Mouse (Mus musculus) kidney, embryonic 15.5 days (tissue): Measurements from ENCODE around the gene Hba-a2. TPM values are rescaled to one million over a fixed set of nuclear protein-coding genes. Genes with fewer than 3 reads are reported as not detected.
"Not testable (repeated sequence)": the region's sequence is repeated elsewhere in the genome, so short reads cannot be mapped to it uniquely, and the experiment has no call there.

Experiments
- ATAC-seq: fragments of 200-750 bp; cut with Nextera tagmentation; replicated peaks from 2 replicates; pipeline ENCODE4 v1.8.0; 2017; ENCODE audit warnings: moderate TSS enrichment; ENCODE audit not compliant: low FRiP score
- H3K27ac ChIP-seq: fragments of 300-500 bp; sonication (generic); 2 replicates; pipeline ENCODE4 v1.5.1; 2015; ENCODE audit warnings: mild to moderate bottlenecking, inconsistent platforms
- H3K27me3 ChIP-seq: fragments of 300-500 bp; sonication (generic); 2 replicates; pipeline ENCODE4 v1.6.1; 2015; ENCODE audit warnings: inconsistent platforms
- H3K36me3 ChIP-seq: fragments of 300-500 bp; sonication (generic); 2 replicates; pipeline ENCODE4 v1.6.1; 2015; ENCODE audit warnings: inconsistent platforms
- H3K4me1 ChIP-seq: fragments of 300-500 bp; sonication (generic); 2 replicates; pipeline ENCODE4 v1.6.1; 2015; ENCODE audit warnings: inconsistent platforms
- H3K4me2 ChIP-seq: fragments of 300-500 bp; sonication (generic); 2 replicates; pipeline ENCODE4 v1.6.1; 2015; ENCODE audit warnings: moderate library complexity, mild to moderate bottlenecking, inconsistent platforms
- H3K4me3 ChIP-seq: fragments of 300-500 bp; sonication (generic); replicated peaks from 2 replicates; pipeline ENCODE4 v1.5.1; 2015; ENCODE audit warnings: mild to moderate bottlenecking, inconsistent platforms
- H3K9ac ChIP-seq: fragments of 300-500 bp; sonication (generic); 2 replicates; pipeline ENCODE4 v1.6.1; 2015; ENCODE audit warnings: mild to moderate bottlenecking, inconsistent platforms
- H3K9me3 ChIP-seq: fragments of 300-500 bp; sonication (generic); replicated peaks from 2 replicates; pipeline ENCODE4 v1.6.1; 2016; ENCODE audit warnings: inconsistent platforms
- WGBS: fragments of 180-500 bp; shearing (Covaris S2); methylation state at CpG from one replicate; pipeline ENCODE4 v1.1.7; 2015; ENCODE audit warnings: mixed read lengths; 5-methylcytosine and 5-hydroxymethylcytosine counted together
- polyA plus RNA-seq: library from polyadenylated mRNA; unstranded; fragments of >200 nt; fragmentation: Nextera tagmentation; extraction: Ambion mirVana; gene quantifications from 2 replicates; pipeline ENCODE4 v1.2.1, GENCODE M21; 2015

Hba-a2 gene
- polyA plus RNA-seq, 1 experiment from 2014 or later = 13,702 TPM

DNA sequence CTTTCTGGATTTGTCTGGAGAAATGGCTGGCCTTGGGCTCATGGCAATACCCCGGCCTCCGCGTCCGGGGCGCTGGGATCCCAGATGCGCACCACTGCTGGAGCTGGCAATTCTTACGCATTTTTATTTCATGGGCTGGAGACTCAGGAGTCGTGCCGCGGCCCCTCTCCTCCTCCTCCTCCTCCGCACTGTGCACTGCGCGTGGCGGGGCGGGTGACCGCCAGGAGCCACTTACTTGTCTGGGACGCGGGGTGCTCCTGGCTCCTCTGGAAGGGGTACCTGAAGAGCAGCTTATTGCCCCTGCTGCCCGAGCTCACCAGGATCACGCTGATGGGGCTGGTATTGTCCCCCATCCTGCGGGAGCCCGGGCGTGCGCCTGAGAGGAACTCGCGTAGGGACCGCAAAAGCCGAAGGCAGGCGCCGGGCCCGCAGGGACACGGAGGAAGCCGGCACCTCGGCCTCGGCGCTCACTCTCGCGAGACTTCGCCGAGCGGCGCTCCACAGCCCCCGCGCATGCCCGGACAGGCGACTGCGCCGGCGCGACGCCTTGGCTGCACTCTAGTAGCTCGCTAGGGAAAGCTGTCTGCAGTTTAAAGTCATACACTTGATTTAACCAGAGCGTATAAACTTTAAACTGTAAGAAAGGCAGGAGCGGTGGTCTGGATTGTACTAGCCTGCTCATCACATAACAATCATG lies 29.0 kb upstream of the Hba-a2 start, which contains the start of gene Nprl3:
Nprl3 (minus strand) TSS at position 520 of the 697 bp plus-strand sequence.
- H3K27me3 ChIP-seq = peaks cover 9% of the 10 kb centered on the region; the same call in 1 of the 2 replicates
- H3K9me3 ChIP-seq = no peaks in the 10 kb centered on the region
- peak within 1 kb of the TSS; percentile 93 for H3K27ac ChIP-seq
- H3K4me1 ChIP-seq = peaks cover 12% of the 10 kb centered on the region
- ATAC-seq = peak; percentile 99
- peaks cover 3% of the 10 kb centered on the region for H3K36me3 ChIP-seq
- H3K4me3 ChIP-seq = peak within 1 kb of the TSS; percentile 78
- peak within 1 kb of the TSS; percentile 63 for H3K4me2 ChIP-seq
- WGBS = under 1% methylated on average over 54 of the region's 54 CpGs
- H3K9ac ChIP-seq = peak within 1 kb of the TSS; percentile 88

GRCm38 (mm10) chr11:32267964-32268363 lies 28.3 kb upstream of the Hba-a2 start:
- Histone ChIP-seq H3K27me3 (peaks cover 9% of the 10 kb centered on the region; the same call in 1 of the 2 replicates), H3K36me3 (no peaks in the 10 kb centered on the region), H3K9ac (peak overlapping the region; percentile 88), H3K4me3 (peak overlapping the region; percentile 78), H3K4me1 (peaks cover 12% of the 10 kb centered on the region), H3K9me3 (no peaks in the 10 kb centered on the region), H3K27ac (peak overlapping the region; percentile 93), H3K4me2 (peak overlapping the region; percentile 63)
- ATAC-seq = peak; percentile 33; the same call in 1 of the 2 replicates
- 25% methylated on average over 5 of the region's 5 CpGs for WGBS

DNA sequence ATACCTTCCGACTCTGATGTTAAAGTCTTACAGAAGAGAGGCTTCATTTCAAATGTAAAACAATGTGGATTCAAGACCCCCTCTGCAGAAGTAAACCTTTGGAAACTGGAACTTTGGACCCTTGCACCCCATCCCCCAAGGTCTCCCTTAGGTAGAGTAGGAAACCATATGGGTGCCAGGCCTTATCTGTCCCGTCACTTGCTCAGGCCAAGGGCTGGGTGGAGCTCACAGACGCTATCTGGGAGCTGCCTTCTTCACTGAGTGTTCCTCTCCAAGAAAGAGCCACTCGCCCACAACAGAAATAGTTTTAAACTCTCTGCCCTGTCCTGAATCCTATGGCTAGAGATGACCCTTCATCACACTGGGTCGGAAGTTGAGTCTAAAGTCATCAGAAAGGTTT lies 27.3 kb upstream of the Hba-a2 start:
- Histone ChIP-seq H3K36me3 (no peaks in the 10 kb centered on the region), H3K9ac (no peak overlapping the region), H3K4me2 (no peak overlapping the region), H3K27ac (no peak overlapping the region), H3K4me1 (peaks cover 12% of the 10 kb centered on the region), H3K4me3 (no peak overlapping the region), H3K9me3 (no peaks in the 10 kb centered on the region), H3K27me3 (peaks cover 9% of the 10 kb centered on the region; the same call in 1 of the 2 replicates)
- WGBS = 89% methylated on average over 5 of the region's 5 CpGs
- ATAC-seq = no peak

DNA sequence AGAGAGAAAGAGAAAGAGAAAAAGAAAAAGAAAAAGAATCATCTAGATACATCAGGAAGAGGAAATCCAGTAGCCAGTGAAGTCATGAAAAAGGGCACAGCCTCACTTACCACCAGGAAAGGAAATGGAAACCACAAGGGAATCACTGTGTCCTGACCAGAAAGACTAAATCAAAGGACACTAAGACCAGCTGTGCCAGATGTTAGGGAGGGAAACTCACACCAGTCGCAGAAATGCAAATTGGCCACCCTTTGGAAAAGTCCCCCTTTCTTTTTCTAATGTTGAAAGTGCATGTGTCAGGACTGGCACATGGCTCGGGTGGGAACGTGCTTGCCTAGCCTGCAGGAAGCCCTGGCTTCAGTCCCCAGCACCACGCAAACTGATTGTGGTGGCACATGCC lies 25.1 kb upstream of the Hba-a2 start:
- ATAC-seq = no peak
- Histone ChIP-seq H3K27ac (no peak overlapping the region), H3K4me1 (peaks cover 7% of the 10 kb centered on the region), H3K4me2 (no peak overlapping the region), H3K4me3 (no peak overlapping the region), H3K9ac (no peak overlapping the region), H3K9me3 (no peaks in the 10 kb centered on the region), H3K36me3 (no peaks in the 10 kb centered on the region), H3K27me3 (peaks cover 14% of the 10 kb centered on the region; the same call in 1 of the 2 replicates)
- 51% methylated on average over 4 of the region's 4 CpGs for WGBS

GRCm38 (mm10) chr11:32276347-32276746 lies 19.9 kb upstream of the Hba-a2 start, which contains the start of gene Hba-x:
Gene Hba-x (plus strand): TSS chr11:32276400.
- H3K4me3 ChIP-seq = no peak within 1 kb of the TSS
- H3K27me3 ChIP-seq = peaks cover 21% of the 10 kb centered on the region
- H3K4me1 ChIP-seq = no peaks in the 10 kb centered on the region
- no peak within 1 kb of the TSS for H3K4me2 ChIP-seq
- H3K36me3 ChIP-seq = no peaks in the 10 kb centered on the region
- H3K9ac ChIP-seq = no peak within 1 kb of the TSS
- ATAC-seq = no peak
- whole genome bisulfite sequencing = 73% methylated on average over 3 of the region's 3 CpGs
- no peaks in the 10 kb centered on the region for H3K9me3 ChIP-seq
- H3K27ac ChIP-seq = no peak within 1 kb of the TSS

GRCm38 (mm10) chr11:32277736-32278457 lies 18.4 kb upstream of the Hba-a2 start:
- Histone ChIP-seq H3K4me1 (no peaks in the 10 kb centered on the region), H3K4me3 (no peak overlapping the region), H3K27ac (no peak overlapping the region), H3K4me2 (no peak overlapping the region), H3K27me3 (peaks cover 19% of the 10 kb centered on the region), H3K9ac (no peak overlapping the region), H3K36me3 (no peaks in the 10 kb centered on the region), H3K9me3 (no peaks in the 10 kb centered on the region)
- ATAC-seq = no peak
- WGBS = 71% methylated on average over 21 of the region's 21 CpGs

DNA sequence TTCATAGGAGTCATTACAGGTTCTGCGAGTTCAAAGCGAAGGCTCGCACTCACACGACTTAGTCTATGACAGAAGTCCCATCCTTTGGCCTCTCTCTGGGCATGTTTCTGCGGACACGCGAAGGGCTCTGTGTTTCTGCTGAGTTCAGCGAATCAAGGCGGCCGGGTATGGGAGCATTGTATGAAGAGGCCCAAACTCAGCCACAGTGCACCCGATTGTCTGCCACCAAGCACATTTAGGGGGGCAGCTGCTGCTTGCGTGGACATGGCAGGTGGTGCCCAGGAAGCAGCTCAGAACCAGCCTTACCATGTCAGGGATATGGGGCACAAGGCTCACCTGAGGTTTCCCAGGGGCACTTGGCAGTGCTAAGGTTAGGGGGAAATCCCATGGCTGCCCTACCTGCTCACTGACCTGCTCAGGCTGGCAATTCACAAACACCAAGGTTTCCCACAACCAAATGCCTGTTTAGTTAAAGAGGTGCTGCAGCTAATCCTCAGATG lies 17.8 kb upstream of the Hba-a2 start:
- H3K4me1 ChIP-seq = no peaks in the 10 kb centered on the region
- no peak overlapping the region for H3K4me3 ChIP-seq
- 85% methylated on average over 12 of the region's 12 CpGs for WGBS
- no peaks in the 10 kb centered on the region for H3K9me3 ChIP-seq
- H3K27ac ChIP-seq = no peak overlapping the region
- ATAC-seq = no peak
- H3K36me3 ChIP-seq = no peaks in the 10 kb centered on the region
- no peak overlapping the region for H3K9ac ChIP-seq
- H3K4me2 ChIP-seq = no peak overlapping the region
- H3K27me3 ChIP-seq = peaks cover 19% of the 10 kb centered on the region

- no peaks in the 10 kb centered on the region for H3K36me3 ChIP-seq
- H3K4me3 ChIP-seq = no peak overlapping the region
- no peaks in the 10 kb centered on the region for H3K4me1 ChIP-seq
- H3K4me2 ChIP-seq = no peak overlapping the region
- no peak for ATAC-seq
- 33% methylated on average over 2 of the region's 2 CpGs for WGBS
- H3K27me3 ChIP-seq = peaks cover 19% of the 10 kb centered on the region
- H3K27ac ChIP-seq = no peak overlapping the region
- H3K9ac ChIP-seq = no peak overlapping the region
- no peaks in the 10 kb centered on the region for H3K9me3 ChIP-seq
Observed at GRCm38 (mm10) chr11:32280646-32281045, 15.6 kb upstream of the Hba-a2 start.

DNA sequence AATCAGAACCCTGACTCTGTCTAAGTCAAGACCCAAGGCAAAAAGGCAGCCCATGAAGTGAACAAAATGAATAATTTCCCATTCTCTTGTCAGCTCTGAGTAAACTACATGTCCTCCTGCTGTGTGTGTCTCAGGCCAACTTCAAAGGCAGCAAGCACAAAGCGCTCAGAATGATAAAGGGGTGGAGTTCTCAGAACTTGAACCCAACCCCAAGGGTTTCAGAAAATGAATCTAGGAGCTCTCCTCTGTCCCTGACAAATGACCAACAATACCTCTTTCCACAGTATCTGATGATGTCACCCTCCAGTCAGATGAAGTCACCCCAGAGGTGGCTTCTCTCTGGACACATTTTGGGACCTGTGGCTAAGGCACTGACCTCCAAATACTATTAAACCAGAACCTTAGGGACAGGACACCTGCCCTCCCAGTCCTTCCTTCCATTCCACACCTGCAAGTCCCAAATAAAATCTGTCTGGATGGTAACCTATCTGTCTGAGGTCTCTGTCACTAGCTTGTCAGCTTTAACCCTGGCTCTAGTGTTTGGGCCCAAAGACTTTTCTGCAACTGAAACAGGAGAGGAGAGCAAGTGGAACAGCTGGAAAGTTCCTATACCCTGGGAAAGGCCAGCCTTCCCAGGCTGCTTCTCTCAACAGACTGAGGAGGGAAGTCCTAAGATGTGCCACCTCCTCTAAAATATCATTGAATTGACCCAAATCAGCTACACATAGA lies 14.7 kb upstream of the Hba-a2 start:
- WGBS = 82% methylated on average over 1 of the region's 1 CpGs
- H3K9ac ChIP-seq = no peak overlapping the region
- no peaks in the 10 kb centered on the region for H3K9me3 ChIP-seq
- H3K27ac ChIP-seq = no peak overlapping the region
- no peaks in the 10 kb centered on the region for H3K36me3 ChIP-seq
- ATAC-seq = no peak
- no peaks in the 10 kb centered on the region for H3K4me1 ChIP-seq
- H3K4me2 ChIP-seq = no peak overlapping the region
- peaks cover 14% of the 10 kb centered on the region for H3K27me3 ChIP-seq
- no peak overlapping the region for H3K4me3 ChIP-seq

DNA sequence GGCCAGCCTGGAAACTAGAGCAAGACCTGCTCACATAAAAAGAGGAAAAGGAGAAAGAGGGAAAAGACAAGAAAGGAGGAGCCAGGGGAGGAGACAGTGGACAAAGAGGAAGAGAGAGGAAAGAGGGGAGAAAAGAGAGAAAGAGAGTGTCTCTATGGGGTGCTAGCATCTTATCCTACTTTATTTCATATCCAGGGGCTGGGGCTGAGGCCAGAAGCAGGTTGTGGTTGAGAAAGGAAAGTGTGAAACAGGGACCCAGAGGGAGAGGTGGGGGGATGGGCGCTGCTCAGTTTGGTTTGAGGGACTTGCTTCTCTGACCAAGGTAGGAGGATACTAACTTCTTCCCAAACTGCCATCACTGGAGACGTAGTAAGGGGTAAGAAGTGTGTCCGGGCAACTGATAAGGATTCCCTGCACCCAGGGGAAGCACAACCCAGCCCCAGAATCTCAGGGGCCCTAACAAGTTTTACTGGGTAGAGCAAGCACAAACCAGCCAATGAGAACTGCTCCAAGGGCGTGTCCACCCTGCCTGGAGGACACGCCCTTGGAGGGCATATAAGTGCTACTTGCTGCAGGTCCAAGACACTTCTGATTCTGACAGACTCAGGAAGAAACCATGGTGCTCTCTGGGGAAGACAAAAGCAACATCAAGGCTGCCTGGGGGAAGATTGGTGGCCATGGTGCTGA lies 13.1 kb upstream of the Hba-a2 start, which contains the start of gene Hba-a1:
Hba-a1 (plus strand) TSS at position 421 of the 687 bp plus-strand sequence.
- not testable (repeated sequence) for H3K4me1 ChIP-seq, H3K9me3 ChIP-seq, H3K36me3 ChIP-seq, H3K4me2 ChIP-seq, H3K27ac ChIP-seq, H3K4me3 ChIP-seq, H3K9ac ChIP-seq
- 33% methylated on average over 1 of the region's 5 CpGs for WGBS
- peaks cover 17% of the 10 kb centered on the region for H3K27me3 ChIP-seq
- ATAC-seq = peak; percentile 53

DNA sequence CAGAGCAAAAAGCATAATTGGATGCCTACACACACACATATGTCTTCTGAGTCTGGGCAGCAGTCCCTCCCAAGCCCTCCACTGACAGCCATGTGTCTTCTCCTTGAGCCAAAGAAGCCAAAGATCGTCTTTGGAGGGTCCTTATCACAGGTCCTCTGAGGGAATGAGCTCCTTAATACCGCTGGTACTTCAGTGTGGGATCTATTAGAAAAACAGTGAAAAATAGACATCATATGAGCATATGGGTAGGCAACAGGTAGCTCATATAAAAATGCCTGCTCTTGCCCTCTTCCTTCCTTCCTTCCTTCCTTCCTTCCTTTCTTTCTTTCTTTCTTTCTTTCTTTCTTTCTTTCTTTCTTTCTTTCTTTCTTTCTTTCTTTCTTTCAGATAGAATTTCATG lies 11.7 kb upstream of the Hba-a2 start:
- peaks cover 11% of the 10 kb centered on the region for H3K27me3 ChIP-seq
- H3K4me1 ChIP-seq, H3K9me3 ChIP-seq, H3K4me3 ChIP-seq, H3K9ac ChIP-seq, ATAC-seq, H3K36me3 ChIP-seq, H3K4me2 ChIP-seq, H3K27ac ChIP-seq: not testable (repeated sequence)
- WGBS = 57% methylated on average over 2 of the region's 2 CpGs
